Mouse (Mus musculus) midbrain, embryonic 13.5 days (tissue): ENCODE results near the gene C2cd3. TPM values are rescaled to one million over a fixed set of nuclear protein-coding genes. Genes with fewer than 3 reads are reported as not detected.
A peak's percentile ranks its signal among the peaks of the same experiment; 100 is the strongest.

Source experiments
- ATAC-seq: fragments of 200-750 bp; cut with Nextera tagmentation; 2 replicates; pipeline ENCODE4 v1.8.0; 2017; ENCODE audit warnings: mild to moderate bottlenecking, moderate TSS enrichment, moderate library complexity
- H3K27ac ChIP-seq: fragments of 300-500 bp; sonication (generic); 2 replicates; pipeline ENCODE4 v1.5.1; 2015; ENCODE audit warnings: inconsistent platforms, mild to moderate bottlenecking, moderate library complexity
- H3K27me3 ChIP-seq: fragments of 300-500 bp; sonication (generic); 2 replicates; pipeline ENCODE4 v1.6.1; 2015; ENCODE audit warnings: mild to moderate bottlenecking, inconsistent platforms
- H3K36me3 ChIP-seq: fragments of 300-500 bp; sonication (generic); 2 replicates; pipeline ENCODE4 v1.6.1; 2015; ENCODE audit warnings: mild to moderate bottlenecking, inconsistent platforms
- H3K4me1 ChIP-seq: fragments of 300-500 bp; sonication (generic); replicated peaks from 2 replicates; pipeline ENCODE4 v1.6.1; 2015; ENCODE audit warnings: inconsistent platforms
- H3K4me2 ChIP-seq: fragments of 300-500 bp; sonication (generic); replicated peaks from 2 replicates; pipeline ENCODE4 v1.6.1; 2015; ENCODE audit warnings: moderate library complexity, mild to moderate bottlenecking, inconsistent platforms
- H3K4me3 ChIP-seq: fragments of 300-500 bp; sonication (generic); replicated peaks from 2 replicates; pipeline ENCODE4 v1.5.1; 2015; ENCODE audit warnings: mild to moderate bottlenecking, inconsistent platforms
- H3K9ac ChIP-seq: fragments of 300-500 bp; sonication (generic); replicated peaks from 2 replicates; pipeline ENCODE4 v1.6.1; 2015; ENCODE audit warnings: mild to moderate bottlenecking, inconsistent platforms
- H3K9me3 ChIP-seq: fragments of 300-500 bp; sonication (generic); 2 replicates; pipeline ENCODE4 v1.6.1; 2016; ENCODE audit warnings: mild to moderate bottlenecking, inconsistent platforms
- WGBS: fragments of 180-500 bp; shearing (Covaris S2); methylation state at CpG from one replicate; pipeline ENCODE4 v1.1.7; 2015; 5-methylcytosine and 5-hydroxymethylcytosine counted together
- polyA plus RNA-seq: library from polyadenylated mRNA; unstranded; fragments of >200 nt; fragmentation: Nextera tagmentation; extraction: Ambion mirVana; gene quantifications from 2 replicates; pipeline ENCODE4 v1.2.1, GENCODE M21; 2015

The C2cd3 gene
- polyA plus RNA-seq, 1 experiment from 2014 or later = 28.7 TPM

DNA sequence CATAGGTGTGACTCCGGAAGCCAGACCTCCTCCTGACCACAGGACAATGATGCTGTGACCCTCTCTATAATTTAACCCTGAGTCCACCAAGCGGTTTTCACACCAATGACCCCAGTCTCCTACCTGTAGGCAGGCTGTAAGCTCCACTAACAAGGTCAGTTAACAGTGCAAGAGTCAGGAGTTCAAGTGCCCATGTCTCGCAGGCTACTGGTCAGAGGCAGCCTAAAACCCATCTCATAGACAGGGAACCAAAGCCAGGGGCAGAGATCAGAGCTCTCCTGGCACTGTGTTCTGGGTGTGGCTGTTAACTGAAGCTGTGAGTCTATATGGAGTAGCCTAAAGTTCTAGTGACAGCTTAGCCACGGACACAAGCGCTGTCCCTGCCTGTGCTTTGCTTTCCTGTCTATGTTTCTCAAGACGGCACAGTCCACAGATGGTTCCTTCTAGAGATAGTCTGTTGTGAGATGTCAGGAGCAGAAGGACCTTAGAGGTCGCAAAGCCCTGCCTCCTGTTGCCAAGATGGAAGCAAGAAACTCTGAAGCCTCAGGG lies 130.4 kb downstream of the C2cd3 start:
- Histone ChIP-seq H3K9me3 (no peaks in the 10 kb centered on the region), H3K27me3 (no peaks in the 10 kb centered on the region), H3K27ac (no peak overlapping the region), H3K4me2 (no peak overlapping the region), H3K9ac (no peak overlapping the region), H3K36me3 (peaks cover 7% of the 10 kb centered on the region; the same call in 1 of the 2 replicates), H3K4me3 (no peak overlapping the region), H3K4me1 (0 out of 2 replicates have a peak, but pooled peaks cover 4% of the 10 kb centered on the region)
- ATAC-seq = no peak
- 83% methylated on average over 7 of the region's 7 CpGs for WGBS

- no peak overlapping the region for H3K4me2 ChIP-seq
- no peak overlapping the region for H3K9ac ChIP-seq
- ATAC-seq = no peak
- H3K27me3 ChIP-seq = no peaks in the 10 kb centered on the region
- H3K36me3 ChIP-seq = peaks cover 7% of the 10 kb centered on the region; the same call in 1 of the 2 replicates
- H3K4me3 ChIP-seq = no peak overlapping the region
- no peaks in the 10 kb centered on the region for H3K9me3 ChIP-seq
- WGBS = 88% methylated on average over 5 of the region's 5 CpGs
- no peak overlapping the region for H3K27ac ChIP-seq
- H3K4me1 ChIP-seq = 0 out of 2 replicates have a peak, but pooled peaks cover 4% of the 10 kb centered on the region
Observed at GRCm38 (mm10) chr7:100503076-100503475, 131.0 kb downstream of the C2cd3 start.

GRCm38 (mm10) chr7:100504740-100505487 lies 132.9 kb downstream of the C2cd3 start:
- Histone ChIP-seq H3K27ac (no peak overlapping the region), H3K36me3 (no peaks in the 10 kb centered on the region), H3K9ac (no peak overlapping the region), H3K9me3 (no peaks in the 10 kb centered on the region), H3K4me2 (no peak overlapping the region), H3K4me1 (0 out of 2 replicates have a peak, but pooled peaks cover 4% of the 10 kb centered on the region), H3K4me3 (no peak overlapping the region), H3K27me3 (no peaks in the 10 kb centered on the region)
- no peak for ATAC-seq
- WGBS = 85% methylated on average over 13 of the region's 13 CpGs

DNA sequence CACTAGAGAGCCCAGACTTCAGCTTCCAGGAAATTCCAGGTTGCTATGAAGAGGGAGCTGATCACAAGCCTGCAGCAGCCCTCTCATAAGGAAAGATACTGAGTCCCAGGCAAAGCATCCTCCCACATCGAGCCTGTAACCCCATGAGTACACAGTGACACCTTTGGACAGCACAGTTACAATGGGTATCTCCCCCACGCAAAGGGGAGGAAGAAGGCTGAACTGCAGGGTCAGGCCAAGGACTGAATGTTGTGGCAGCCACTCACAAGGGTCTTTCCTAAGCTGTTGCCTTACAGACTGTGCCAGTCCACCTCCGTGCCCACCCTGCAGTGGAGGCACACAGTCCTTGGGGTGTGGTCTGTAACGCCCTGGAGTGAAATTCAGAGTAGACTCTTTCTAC lies 134.5 kb downstream of the C2cd3 start:
- 78% methylated on average over 4 of the region's 4 CpGs for WGBS
- Histone ChIP-seq H3K4me1 (no peaks in the 10 kb centered on the region), H3K4me2 (no peak overlapping the region), H3K27ac (no peak overlapping the region), H3K4me3 (no peak overlapping the region), H3K36me3 (no peaks in the 10 kb centered on the region), H3K27me3 (no peaks in the 10 kb centered on the region), H3K9me3 (no peaks in the 10 kb centered on the region), H3K9ac (no peak overlapping the region)
- ATAC-seq = no peak

DNA sequence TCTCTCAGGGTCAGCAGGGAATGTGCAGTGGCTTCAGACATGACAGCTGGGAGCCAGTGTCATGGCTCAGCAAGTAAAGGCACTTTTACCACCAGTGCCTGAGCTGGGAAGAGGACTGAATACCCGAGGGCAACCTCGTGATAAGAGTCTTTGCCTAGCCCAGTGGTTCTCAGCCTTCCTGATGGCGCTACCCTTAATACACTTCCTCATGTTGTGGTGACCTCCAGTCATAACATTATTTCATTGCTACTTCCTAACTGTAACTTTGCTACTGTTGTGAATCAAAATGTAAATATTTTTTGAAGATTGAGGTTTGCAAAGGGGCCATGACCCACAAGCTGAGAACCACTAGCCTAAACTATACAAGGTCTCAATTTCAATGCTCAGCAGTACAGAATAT lies 136.6 kb downstream of the C2cd3 start:
- Histone ChIP-seq H3K27ac (no peak overlapping the region), H3K4me1 (no peaks in the 10 kb centered on the region), H3K9ac (no peak overlapping the region), H3K36me3 (no peaks in the 10 kb centered on the region), H3K4me3 (no peak overlapping the region), H3K4me2 (no peak overlapping the region), H3K27me3 (no peaks in the 10 kb centered on the region), H3K9me3 (no peaks in the 10 kb centered on the region)
- 82% methylated on average over 3 of the region's 3 CpGs for WGBS
- no peak for ATAC-seq

GRCm38 (mm10) chr7:100511602-100512001 lies 139.6 kb downstream of the C2cd3 start:
- no peak overlapping the region for H3K9ac ChIP-seq
- WGBS = 83% methylated on average over 8 of the region's 8 CpGs
- no peaks in the 10 kb centered on the region; the same call in 1 of the 2 replicates for H3K4me1 ChIP-seq
- no peak overlapping the region for H3K4me2 ChIP-seq
- no peaks in the 10 kb centered on the region for H3K27me3 ChIP-seq
- no peaks in the 10 kb centered on the region for H3K36me3 ChIP-seq
- H3K4me3 ChIP-seq = no peak overlapping the region
- H3K9me3 ChIP-seq = no peaks in the 10 kb centered on the region
- ATAC-seq = no peak
- H3K27ac ChIP-seq = no peak overlapping the region

DNA sequence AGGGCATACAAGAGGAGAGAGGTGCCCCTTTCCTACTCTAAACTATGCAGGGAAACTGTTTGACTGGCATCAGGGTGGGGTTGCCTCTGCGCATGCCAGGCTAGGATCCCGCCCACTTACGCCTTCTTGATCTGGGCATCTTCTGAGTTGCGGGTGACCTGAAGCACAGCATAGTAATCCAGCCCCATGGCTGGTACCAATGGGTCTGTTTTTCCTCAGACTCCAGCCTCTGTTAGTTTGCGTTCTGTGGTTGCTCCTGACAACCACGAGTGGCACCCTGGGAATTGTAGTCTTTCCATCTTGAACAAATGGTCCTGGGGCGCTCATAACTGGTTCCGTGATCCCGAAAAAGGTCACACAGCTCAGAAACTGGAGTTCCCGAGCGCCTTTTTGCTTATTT lies 142.5 kb downstream of the C2cd3 start, which contains the start of gene Dnajb13:
Gene Dnajb13 (minus strand): TSS at position 388 of the 400 bp plus-strand sequence.
- 42% methylated on average over 11 of the region's 11 CpGs for WGBS
- no peak within 1 kb of the TSS for H3K4me3 ChIP-seq
- H3K4me1 ChIP-seq = no peaks in the 10 kb centered on the region; the same call in 1 of the 2 replicates
- peak within 1 kb of the TSS; percentile 17 for H3K4me2 ChIP-seq
- ATAC-seq = peak; percentile 60
- H3K36me3 ChIP-seq = no peaks in the 10 kb centered on the region
- H3K9ac ChIP-seq = no peak within 1 kb of the TSS
- H3K27ac ChIP-seq = no peak within 1 kb of the TSS
- H3K27me3 ChIP-seq = no peaks in the 10 kb centered on the region
- no peaks in the 10 kb centered on the region for H3K9me3 ChIP-seq

Other genes with a start within 250 kb of the C2cd3 start
- gene Lipt2, start 213.0 kb upstream of the C2cd3 start, polyA plus RNA-seq = 14.6 and 16.6 TPM in 2 replicates
- gene Kcne3, start 195.7 kb upstream of the C2cd3 start, polyA plus RNA-seq = 1.2 and 1.7 TPM in 2 replicates
- 21.3 and 22.9 TPM in 2 replicates for gene Pgm2l1, start 144.8 kb upstream of the C2cd3 start, polyA plus RNA-seq
- 3.6 and 5.5 TPM in 2 replicates for gene P4ha3, start 86.7 kb upstream of the C2cd3 start, polyA plus RNA-seq
- 139 and 144 TPM in 2 replicates for gene Ppme1, start 74 bp downstream of the C2cd3 start, polyA plus RNA-seq
- not detected in 2 replicates for gene Ucp3, start 100.8 kb downstream of the C2cd3 start, polyA plus RNA-seq
- 51.9 and 52.5 TPM in 2 replicates for gene Ucp2, start 121.1 kb downstream of the C2cd3 start, polyA plus RNA-seq
- 1.2 and 3.2 TPM in 2 replicates for gene Dnajb13, start 142.7 kb downstream of the C2cd3 start, polyA plus RNA-seq
- gene Coa4, start 164.8 kb downstream of the C2cd3 start, polyA plus RNA-seq = 16.7 and 19.7 TPM in 2 replicates
- gene Rab6a, start 235.2 kb downstream of the C2cd3 start, polyA plus RNA-seq = 197 and 199 TPM in 2 replicates
- 80.9 and 89.0 TPM in 2 replicates for gene Mrpl48, start 236.1 kb downstream of the C2cd3 start, polyA plus RNA-seq